Mouse (Mus musculus) myocyte (in vitro differentiated cells): ENCODE data around the gene Jag1. TPM values are rescaled to one million over a fixed set of nuclear protein-coding genes. Genes with fewer than 3 reads are reported as not detected.
A peak's percentile ranks its signal among the peaks of the same experiment; 100 is the strongest.

Source experiments
- H3K27me3 ChIP-seq: one replicate; pipeline ENCODE4 v1.6.1; 2011; ENCODE audit not compliant: control insufficient read depth, insufficient read depth, insufficient read length
- H3K36me3 ChIP-seq: one replicate; pipeline ENCODE4 v1.6.1; 2011; ENCODE audit not compliant: control insufficient read depth, insufficient read depth
- H3K4me2 ChIP-seq: one replicate; pipeline ENCODE4 v1.6.1; 2011; ENCODE audit warnings: low read depth, control low read depth
- H3K4me3 ChIP-seq: one replicate; pipeline ENCODE4 v1.5.1; 2011; ENCODE audit warnings: mild to moderate bottlenecking, control low read depth, moderate library complexity
- H3K79me2 ChIP-seq: one replicate; pipeline ENCODE4 v1.6.1; 2011; ENCODE audit not compliant: control insufficient read depth, insufficient read depth
- H3ac ChIP-seq: one replicate; pipeline ENCODE4 v1.6.1; 2011; ENCODE audit not compliant: control insufficient read depth, insufficient read length
- CEBPB ChIP-seq: IDR thresholded peaks from 2 replicates; pipeline ENCODE4 v1.6.1; 2011; ENCODE audit warnings: mild to moderate bottlenecking, moderate library complexity; ENCODE audit not compliant: poor library complexity, insufficient read depth, severe bottlenecking
- E2F4 ChIP-seq: IDR thresholded peaks from one replicate; pipeline ENCODE4 v1.6.1; 2011; ENCODE audit warnings: mild to moderate bottlenecking, control low read depth, moderate library complexity; ENCODE audit not compliant: insufficient read depth
- MAX ChIP-seq: IDR thresholded peaks from one replicate; pipeline ENCODE4 v1.6.1; 2011; ENCODE audit warnings: low read depth, mild to moderate bottlenecking, control low read depth
- MYOD1 ChIP-seq, 3 experiments: IDR thresholded peaks; one replicate each; pipeline ENCODE4 v1.6.1; 2011; ENCODE audit warnings: control low read depth in 2 of 3, low read depth in 2 of 3, mild to moderate bottlenecking in 2 of 3, moderate library complexity in 1 of 3; ENCODE audit not compliant: insufficient read length in 2 of 3, control insufficient read depth in 1 of 3
- MYOG ChIP-seq, 3 experiments: IDR thresholded peaks; one replicate each; pipeline ENCODE4 v1.6.1; 2011; ENCODE audit warnings: control low read depth in 2 of 3, low read depth in 2 of 3, mild to moderate bottlenecking in 2 of 3; ENCODE audit not compliant: insufficient read length in 2 of 3, control insufficient read depth in 1 of 3, insufficient read depth in 1 of 3
- POLR2A ChIP-seq: IDR thresholded peaks from one replicate; pipeline ENCODE4 v1.6.1; 2011; ENCODE audit warnings: low read depth, mild to moderate bottlenecking, control low read depth, moderate library complexity; ENCODE audit not compliant: insufficient read length
- POLR2AphosphoS2 ChIP-seq: IDR thresholded peaks from one replicate; pipeline ENCODE4 v1.6.1; 2011; ENCODE audit warnings: low read depth, control low read depth; ENCODE audit not compliant: insufficient read length
- REST ChIP-seq: IDR thresholded peaks from one replicate; pipeline ENCODE4 v1.6.1; 2011; ENCODE audit warnings: mild to moderate bottlenecking, control low read depth, moderate library complexity; ENCODE audit not compliant: insufficient read depth, insufficient read length
- SRF ChIP-seq: IDR thresholded peaks from one replicate; pipeline ENCODE4 v1.6.1; 2011; ENCODE audit warnings: low read depth; ENCODE audit not compliant: control insufficient read depth, insufficient read length
- TCF12 ChIP-seq: IDR thresholded peaks from one replicate; pipeline ENCODE4 v1.6.1; 2011; ENCODE audit warnings: mild to moderate bottlenecking, control low read depth; ENCODE audit not compliant: poor library complexity, insufficient read depth, severe bottlenecking
- TCF3 ChIP-seq: IDR thresholded peaks from one replicate; pipeline ENCODE4 v1.6.1; 2011; ENCODE audit warnings: low read depth, control low read depth; ENCODE audit not compliant: insufficient read length
- USF1 ChIP-seq: IDR thresholded peaks from one replicate; pipeline ENCODE4 v1.6.1; 2011; ENCODE audit warnings: low read depth, mild to moderate bottlenecking, control low read depth, moderate library complexity
- polyA plus RNA-seq: library from polyadenylated mRNA; unstranded; fragments of >200 nt; fragmentation: generic; extraction: Trizol; gene quantifications from one replicate; pipeline ENCODE4 v1.2.1, GENCODE M21; 2012; ENCODE audit warnings: missing spikeins

The Jag1 gene
- polyA plus RNA-seq, 1 experiment, result 17.9 TPM

DNA sequence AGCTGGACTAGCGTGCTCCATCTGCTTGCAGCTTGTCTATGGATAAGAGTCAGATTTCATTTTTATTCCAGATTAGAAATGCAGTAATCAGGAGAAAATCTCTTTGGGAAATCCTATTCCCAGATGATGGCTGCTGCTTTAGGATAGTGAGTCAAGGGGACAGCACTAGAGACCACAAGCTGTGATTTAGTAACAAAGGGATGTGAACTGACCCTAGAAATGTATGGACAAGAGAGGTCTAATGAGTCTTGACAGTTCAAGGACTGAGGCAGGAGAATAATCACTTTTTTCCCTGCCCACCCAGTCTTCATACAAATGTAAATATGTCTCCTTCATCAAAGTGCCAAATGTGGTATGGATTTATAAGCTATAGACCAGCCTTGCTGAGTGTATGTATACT is 52.6 kb downstream of the Jag1 start:
- H3K4me2 ChIP-seq, result no peak overlapping the region
- H3ac ChIP-seq, result no peak overlapping the region
- H3K4me3 ChIP-seq, result no peak overlapping the region
- no peaks in the 10 kb centered on the region for H3K36me3 ChIP-seq
- TF ChIP-seq MAX, result no peak
- TF ChIP-seq CEBPB, result no peak
- TF ChIP-seq POLR2AphosphoS2, result no peak
- no peak for TF ChIP-seq TCF3
- no peak for TF ChIP-seq MYOG (IDR thresholded peaks at IDR 0.05; ENCODE audit: control insufficient read depth in 1 of 3, insufficient read depth in 1 of 3, insufficient read length in 2 of 3, low read depth in 2 of 3)
- H3K79me2 ChIP-seq, result no peaks in the 10 kb centered on the region
- no peaks in the 10 kb centered on the region for H3K27me3 ChIP-seq

GRCm38 (mm10) chr2:137049906-137050305 is 66.5 kb downstream of the Jag1 start:
- peak overlapping the region; percentile 72 for H3K4me2 ChIP-seq
- no peaks in the 10 kb centered on the region for H3K36me3 ChIP-seq
- no peaks in the 10 kb centered on the region for H3K79me2 ChIP-seq
- no peak overlapping the region for H3ac ChIP-seq
- TF ChIP-seq TCF12, result no peak
- TF ChIP-seq TCF3, result no peak
- TF ChIP-seq USF1, result no peak
- no peak for TF ChIP-seq REST
- no peak for TF ChIP-seq POLR2AphosphoS2
- TF ChIP-seq MAX, result no peak
- no peak for TF ChIP-seq CEBPB
- TF ChIP-seq MYOG (IDR thresholded peaks at IDR 0.05; ENCODE audit: control insufficient read depth in 1 of 3, insufficient read depth in 1 of 3, insufficient read length in 2 of 3, low read depth in 2 of 3), result no peak
- no peak for TF ChIP-seq POLR2A
- TF ChIP-seq SRF, result no peak
- H3K27me3 ChIP-seq, result no peaks in the 10 kb centered on the region
- H3K4me3 ChIP-seq, result no peak overlapping the region

GRCm38 (mm10) chr2:137049367-137049766 is 67.1 kb downstream of the Jag1 start:
- peak; percentile 85 for TF ChIP-seq CEBPB
- TF ChIP-seq TCF3, result no peak
- TF ChIP-seq REST, result no peak
- TF ChIP-seq MAX, result peak; percentile 72
- TF ChIP-seq MYOD1 (IDR thresholded peaks at IDR 0.05; ENCODE audit: control insufficient read depth in 1 of 3, insufficient read length in 2 of 3, low read depth in 2 of 3), result no peak
- no peak for TF ChIP-seq TCF12
- TF ChIP-seq POLR2A, result no peak
- TF ChIP-seq E2F4, result no peak
- no peak for TF ChIP-seq SRF
- TF ChIP-seq USF1, result no peak
- TF ChIP-seq MYOG (IDR thresholded peaks at IDR 0.05; ENCODE audit: control insufficient read depth in 1 of 3, insufficient read depth in 1 of 3, insufficient read length in 2 of 3, low read depth in 2 of 3), result no peak

DNA sequence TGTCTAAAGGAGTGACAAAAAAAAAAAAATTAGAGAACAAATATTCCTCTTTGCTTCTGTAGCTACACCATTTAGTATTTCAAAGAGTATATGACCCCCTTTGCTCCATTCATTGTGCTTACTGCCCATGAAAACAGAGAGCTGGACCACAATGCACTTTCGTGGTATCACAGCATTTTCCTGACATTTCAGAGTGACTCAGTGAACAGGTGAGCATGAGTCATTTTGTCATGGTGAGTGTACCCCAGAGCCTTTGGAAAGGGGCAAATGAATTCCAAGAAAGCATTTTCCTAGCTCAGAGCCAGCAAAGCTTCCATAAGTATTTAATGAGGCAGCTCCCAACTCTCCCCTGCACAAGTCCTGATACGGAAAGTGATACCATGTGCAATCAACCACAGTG is 72.3 kb downstream of the Jag1 start:
- Histone ChIP-seq H3K79me2 (no peaks in the 10 kb centered on the region), H3K4me2 (no peak overlapping the region), H3ac (no peak overlapping the region), H3K36me3 (no peaks in the 10 kb centered on the region), H3K27me3 (no peaks in the 10 kb centered on the region), H3K4me3 (no peak overlapping the region)
- TF ChIP-seq POLR2AphosphoS2 (no peak), MYOD1 (IDR thresholded peaks at IDR 0.05; ENCODE audit: control insufficient read depth in 1 of 3, insufficient read length in 2 of 3, low read depth in 2 of 3) (peak in 2 of 3 experiments; percentile 49 to 71)

More at GRCm38 (mm10) chr2:137049367-137049766, 67.1 kb downstream of the Jag1 start:
- no peaks in the 10 kb centered on the region for H3K36me3 ChIP-seq
- H3K27me3 ChIP-seq, result no peaks in the 10 kb centered on the region
- no peak overlapping the region for H3ac ChIP-seq
- H3K4me2 ChIP-seq, result peak overlapping the region; percentile 72
- H3K79me2 ChIP-seq, result no peaks in the 10 kb centered on the region
- no peak overlapping the region for H3K4me3 ChIP-seq

Other genes starting within 250 kb of the Jag1 start
- 21.8 TPM for gene AL731706.2, start 231.0 kb downstream of the Jag1 start, polyA plus RNA-seq
- gene Slx4ip, start 225.4 kb downstream of the Jag1 start, polyA plus RNA-seq, result 1.2 TPM
- 19.5 TPM for gene AL731706.1, start 225.3 kb downstream of the Jag1 start, polyA plus RNA-seq
- 3.4 TPM for gene Mkks, start 225.3 kb downstream of the Jag1 start, polyA plus RNA-seq